Mouse (Mus musculus): ENCODE measurements around the gene Metap2.

Metap2 gene

GRCm38 (mm10) chr10:93912136-93912855, 15.4 kb upstream of the Metap2 start:
- no peak for ATAC-seq (ENCODE audit: insufficient number of reproducible peaks, low FRiP score, low TSS enrichment)

GRCm38 (mm10) chr10:93911326-93911725, 14.4 kb upstream of the Metap2 start:
- no peak for ATAC-seq (ENCODE audit: insufficient number of reproducible peaks, low FRiP score, low TSS enrichment)

- ATAC-seq (ENCODE audit: insufficient number of reproducible peaks, low FRiP score, low TSS enrichment) = no peak
These were observed 13.0 kb upstream of the Metap2 start for GRCm38 (mm10) chr10:93909811-93910446.

GRCm38 (mm10) chr10:93909015-93909414, 12.1 kb upstream of the Metap2 start:
- ATAC-seq (ENCODE audit: insufficient number of reproducible peaks, low FRiP score, low TSS enrichment) = no peak

- ATAC-seq (ENCODE audit: insufficient number of reproducible peaks, low FRiP score, low TSS enrichment) = no peak
These were observed 11.6 kb upstream of the Metap2 start for GRCm38 (mm10) chr10:93908540-93908939.

- no peak for ATAC-seq (ENCODE audit: insufficient number of reproducible peaks, low FRiP score, low TSS enrichment)
These were observed 10.5 kb upstream of the Metap2 start for GRCm38 (mm10) chr10:93907376-93907775.

GRCm38 (mm10) chr10:93899907-93900306, 3.0 kb upstream of the Metap2 start:
- no peak for ATAC-seq (ENCODE audit: insufficient number of reproducible peaks, low FRiP score, low TSS enrichment)

- no peak for ATAC-seq (ENCODE audit: insufficient number of reproducible peaks, low FRiP score, low TSS enrichment)
These were observed 2.4 kb upstream of the Metap2 start for GRCm38 (mm10) chr10:93899303-93899702.

- no peak for ATAC-seq (ENCODE audit: insufficient number of reproducible peaks, low FRiP score, low TSS enrichment)
These were observed 4.3 kb downstream of the Metap2 start for GRCm38 (mm10) chr10:93892551-93892950.

- ATAC-seq (ENCODE audit: insufficient number of reproducible peaks, low FRiP score, low TSS enrichment) = no peak
These were observed 5.9 kb downstream of the Metap2 start for GRCm38 (mm10) chr10:93891031-93891430.

GRCm38 (mm10) chr10:93890565-93890964, 6.3 kb downstream of the Metap2 start:
- ATAC-seq (ENCODE audit: insufficient number of reproducible peaks, low FRiP score, low TSS enrichment) = no peak

- peak; percentile 32; the same call in 1 of the 2 replicates for ATAC-seq (ENCODE audit: insufficient number of reproducible peaks, low FRiP score, low TSS enrichment)
These were observed 6.9 kb downstream of the Metap2 start for GRCm38 (mm10) chr10:93889976-93890375.

GRCm38 (mm10) chr10:93889579-93889950, 7.3 kb downstream of the Metap2 start:
- ATAC-seq (ENCODE audit: insufficient number of reproducible peaks, low FRiP score, low TSS enrichment) = peak; percentile 99

- ATAC-seq (ENCODE audit: insufficient number of reproducible peaks, low FRiP score, low TSS enrichment) = peak; percentile 53
These were observed 7.8 kb downstream of the Metap2 start for GRCm38 (mm10) chr10:93888935-93889578.

GRCm38 (mm10) chr10:93888590-93888934, 8.3 kb downstream of the Metap2 start:
- no peak for ATAC-seq (ENCODE audit: insufficient number of reproducible peaks, low FRiP score, low TSS enrichment)

- no peak for ATAC-seq (ENCODE audit: insufficient number of reproducible peaks, low FRiP score, low TSS enrichment)
These were observed 10.9 kb downstream of the Metap2 start for GRCm38 (mm10) chr10:93885839-93886477.

GRCm38 (mm10) chr10:93882738-93883364, 14.0 kb downstream of the Metap2 start:
- ATAC-seq (ENCODE audit: insufficient number of reproducible peaks, low FRiP score, low TSS enrichment) = no peak

- ATAC-seq (ENCODE audit: insufficient number of reproducible peaks, low FRiP score, low TSS enrichment) = no peak
These were observed 15.0 kb downstream of the Metap2 start for GRCm38 (mm10) chr10:93881918-93882317.

- ATAC-seq (ENCODE audit: insufficient number of reproducible peaks, low FRiP score, low TSS enrichment) = no peak
These were observed 18.2 kb downstream of the Metap2 start for GRCm38 (mm10) chr10:93878732-93879131.

GRCm38 (mm10) chr10:93876772-93877171, 20.1 kb downstream of the Metap2 start:
- no peak for ATAC-seq (ENCODE audit: insufficient number of reproducible peaks, low FRiP score, low TSS enrichment)

- ATAC-seq (ENCODE audit: insufficient number of reproducible peaks, low FRiP score, low TSS enrichment) = no peak
These were observed 28.0 kb downstream of the Metap2 start for GRCm38 (mm10) chr10:93868886-93869285.

All from cerebellum, adult (tissue).